8 mouse cellular contexts compared by ENCODE assay signal in the genomic region with DNA sequence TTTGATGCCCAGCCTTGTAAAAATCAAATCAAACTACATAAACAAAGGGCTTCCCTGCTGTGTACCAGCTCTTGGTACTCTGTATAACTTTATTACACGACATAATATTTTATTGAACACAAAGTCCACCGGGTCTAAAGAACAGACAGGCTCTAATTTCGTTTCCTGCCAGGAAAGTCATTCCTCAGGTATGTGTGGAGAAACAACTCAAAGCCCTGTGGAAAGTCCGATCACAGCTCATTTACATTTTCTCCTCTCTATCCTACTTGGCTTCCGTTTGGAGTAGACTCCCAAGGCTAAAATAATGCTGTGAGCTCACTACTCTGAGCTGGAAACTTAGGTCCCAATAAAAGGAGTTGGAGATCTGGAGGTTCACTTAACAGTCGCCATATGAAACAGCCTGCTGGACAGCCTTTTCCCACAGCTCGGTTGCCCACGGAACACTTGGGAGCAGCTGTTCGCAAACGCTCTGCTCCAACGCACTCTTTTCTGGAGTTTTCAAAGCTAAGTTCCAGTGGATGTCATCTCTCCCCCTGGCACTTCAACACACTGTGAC.
DNase-seq lines count a peak whose midpoint lies in the region; ATAC-seq lines count a peak whose summit lies in the region.

No protein-coding gene starts in this region.

- H3K9ac ChIP-seq in intestine, embryonic 14.5 days (ENCODE audit: low read length) = no peak overlapping the region

- peaks cover 42% of the 10 kb centered on the region for H3K4me1 ChIP-seq in intestine, embryonic 14.5 days (replicated peaks; ENCODE audit: control insufficient read depth, insufficient read depth, low read length)

- H3K27ac ChIP-seq in intestine, embryonic 14.5 days (ENCODE audit: low read depth) = peak overlapping the region; percentile 77

- peak; percentile 65 for ATAC-seq in intestine, embryonic 14.5 days (replicated peaks; ENCODE audit: low FRiP score, low TSS enrichment, low read depth)
- ATAC-seq in granulocyte monocyte progenitor cell, adult 5-6 weeks (replicated peaks; ENCODE audit: poor library complexity, severe bottlenecking) = no peak

- H3K36me3 ChIP-seq in intestine, embryonic 14.5 days (ENCODE audit: control insufficient read depth, insufficient read depth, low read length) = no peaks in the 10 kb centered on the region

- no peaks in the 10 kb centered on the region for H3K9me3 ChIP-seq in intestine, embryonic 14.5 days (ENCODE audit: control insufficient read depth, low read length)

- no peak overlapping the region for H3K4me3 ChIP-seq in intestine, embryonic 14.5 days (ENCODE audit: low read depth, low read length)

- WGBS in intestine, embryonic 14.5 days = 46% methylated on average over 11 of the region's 11 CpGs

- peak; percentile 34 for DNase-seq in embryo, embryonic 11 days
- no peak for DNase-seq in embryo, embryonic 10 days (ENCODE audit: low spot score)
- peak; percentile 30 to 46 for DNase-seq in left cerebral cortex, postnatal 14 days (ENCODE audit: low spot score in 2 of 2)
- no peak for DNase-seq in left cerebral cortex, postnatal 10 days (ENCODE audit: extremely low spot score in 1 of 2, low spot score in 2 of 2)
- peak; percentile 57 for DNase-seq in intestine, embryonic 14.5 days (ENCODE audit: low spot score)
- DNase-seq in right cerebral cortex, postnatal 25 days = peak; percentile 35
- no peak for DNase-seq in thymus, postnatal 36 days

- peak overlapping the region; percentile 13 for H3K4me2 ChIP-seq in intestine, embryonic 14.5 days (ENCODE audit: low read length)

- intact Hi-C loops in left cerebral cortex, postnatal 14 days (cut with DNase I) = loop anchor here (10.0 kb wide), 1 partner anchor 219 kb away; no protein-coding TSS in a partner anchor
- intact Hi-C loops in left cerebral cortex, postnatal 10 days (cut with DNase I) = no loop called here

- H3K27me3 ChIP-seq in intestine, embryonic 14.5 days (replicated peaks; ENCODE audit: control insufficient read depth, insufficient read depth, low read length) = no peaks in the 10 kb centered on the region

Comparison
In these comparisons a context has a peak if more than half of its experiments do, and no peak if none do; other contexts are left out.
1. DNase-seq: peak in embryo, embryonic 11 days (single experiment), left cerebral cortex, postnatal 14 days (2 of 2), intestine, embryonic 14.5 days (single experiment) and right cerebral cortex, postnatal 25 days (single experiment); none in embryo, embryonic 10 days (single experiment), left cerebral cortex, postnatal 10 days (0 of 2) and thymus, postnatal 36 days (0 of 2).